Mouse (Mus musculus) heart, embryonic 13.5 days (tissue): ENCODE measurements around the gene Tril. TPM values are rescaled to one million over a fixed set of nuclear protein-coding genes. Genes with fewer than 3 reads are reported as not detected.

Experiments
- ATAC-seq: fragments of 200-750 bp; cut with Nextera tagmentation; 2 replicates; pipeline ENCODE4 v1.8.0; 2017; ENCODE audit warnings: moderate TSS enrichment; ENCODE audit not compliant: insufficient number of reproducible peaks, low FRiP score, low TSS enrichment; ENCODE audit errors: extremely low read depth
- H3K27ac ChIP-seq: fragments of 300-500 bp; sonication (generic); replicated peaks from 2 replicates; pipeline ENCODE4 v1.5.1; 2015; ENCODE audit warnings: moderate library complexity, mild to moderate bottlenecking, inconsistent platforms
- H3K27me3 ChIP-seq: fragments of 300-500 bp; sonication (generic); replicated peaks from 2 replicates; pipeline ENCODE4 v1.6.1; 2015; ENCODE audit warnings: mild to moderate bottlenecking, inconsistent platforms
- H3K36me3 ChIP-seq: fragments of 300-500 bp; sonication (generic); 2 replicates; pipeline ENCODE4 v1.6.1; 2015; ENCODE audit warnings: mild to moderate bottlenecking, inconsistent platforms
- H3K4me1 ChIP-seq: fragments of 300-500 bp; sonication (generic); 2 replicates; pipeline ENCODE4 v1.6.1; 2015; ENCODE audit warnings: inconsistent platforms
- H3K4me2 ChIP-seq: fragments of 300-500 bp; sonication (generic); 2 replicates; pipeline ENCODE4 v1.6.1; 2015; ENCODE audit warnings: inconsistent platforms, mild to moderate bottlenecking, moderate library complexity
- H3K4me3 ChIP-seq: fragments of 300-500 bp; sonication (generic); 2 replicates; pipeline ENCODE4 v1.5.1; 2015; ENCODE audit warnings: moderate library complexity, mild to moderate bottlenecking, inconsistent platforms
- H3K9ac ChIP-seq: fragments of 300-500 bp; sonication (generic); 2 replicates; pipeline ENCODE4 v1.6.1; 2015; ENCODE audit warnings: inconsistent platforms, mild to moderate bottlenecking, moderate library complexity
- H3K9me3 ChIP-seq: fragments of 300-500 bp; sonication (generic); 2 replicates; pipeline ENCODE4 v1.6.1; 2016; ENCODE audit warnings: inconsistent platforms
- WGBS: fragments of 180-500 bp; shearing (Covaris S2); methylation state at CpG from one replicate; pipeline ENCODE4 v1.1.7; 2015; ENCODE audit warnings: mixed read lengths; 5-methylcytosine and 5-hydroxymethylcytosine counted together
- polyA plus RNA-seq: library from polyadenylated mRNA; unstranded; fragments of >200 nt; fragmentation: Nextera tagmentation; extraction: Ambion mirVana; gene quantifications from 2 replicates; pipeline ENCODE4 v1.2.1, GENCODE M21; 2015

The Tril gene
- polyA plus RNA-seq, result 6.7 and 8.9 TPM in 2 replicates

DNA sequence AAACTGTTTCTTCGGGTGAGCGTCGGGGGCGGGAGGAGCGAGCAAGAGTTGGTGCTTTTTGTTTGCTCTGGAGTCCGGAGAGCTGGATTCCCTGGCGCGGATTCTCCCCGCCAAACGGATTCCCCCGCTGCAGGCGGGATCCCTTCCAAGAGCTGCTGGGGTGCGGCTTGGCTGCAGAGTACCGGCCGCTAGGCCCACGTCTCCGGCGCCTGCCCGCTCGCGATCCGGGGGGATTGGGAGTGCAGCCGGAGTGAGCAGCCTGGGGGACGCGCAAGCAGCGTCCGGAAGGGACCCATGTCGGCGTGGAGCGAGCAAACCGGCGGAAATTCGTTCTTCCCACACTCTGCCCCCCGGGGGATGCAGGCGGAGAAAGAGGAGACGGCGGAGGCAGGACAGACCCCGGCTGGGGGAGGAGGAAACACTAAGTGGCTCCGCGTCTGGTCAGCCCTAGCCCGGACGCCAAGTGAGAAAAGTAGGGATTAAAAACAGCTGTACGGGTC is at the start of gene Tril:
Gene Tril (minus strand): TSS at position 345 of the 500 bp plus-strand sequence.
- Histone ChIP-seq H3K9ac (peak within 1 kb of the TSS; percentile 82), H3K27ac (peak within 1 kb of the TSS; percentile 68), H3K4me3 (peak within 1 kb of the TSS; percentile 62), H3K4me1 (peaks cover 37% of the 10 kb centered on the region), H3K9me3 (no peaks in the 10 kb centered on the region), H3K27me3 (peaks cover 76% of the 10 kb centered on the region), H3K4me2 (peak within 1 kb of the TSS; percentile 83), H3K36me3 (no peaks in the 10 kb centered on the region)
- ATAC-seq, result peak; percentile 43; the same call in 1 of the 2 replicates
- under 1% methylated on average over 43 of the region's 43 CpGs for WGBS

DNA sequence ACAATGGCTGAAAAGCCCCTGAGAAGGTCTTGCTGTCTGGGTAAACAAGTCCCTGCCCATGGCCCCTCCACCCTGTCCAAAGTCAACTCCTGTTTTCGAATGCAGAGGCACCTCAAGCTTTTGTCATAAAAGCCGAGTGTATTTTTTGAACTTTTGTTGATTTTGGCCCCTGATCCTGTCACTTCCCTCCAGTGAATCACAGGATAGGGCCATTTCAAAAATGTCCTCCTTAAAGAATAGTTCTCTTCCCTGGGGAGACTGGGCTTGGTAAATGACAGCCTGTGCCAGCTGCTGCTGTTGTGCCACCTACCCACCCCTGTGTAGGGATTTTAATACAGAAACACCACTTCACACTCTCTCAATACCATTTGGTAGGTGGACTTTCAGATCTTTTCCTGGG is 42.4 kb upstream of the Tril start:
- Histone ChIP-seq H3K36me3 (no peaks in the 10 kb centered on the region), H3K27ac (no peak overlapping the region), H3K4me3 (no peak overlapping the region), H3K9me3 (no peaks in the 10 kb centered on the region), H3K4me2 (no peak overlapping the region), H3K9ac (no peak overlapping the region), H3K4me1 (no peaks in the 10 kb centered on the region), H3K27me3 (no peaks in the 10 kb centered on the region)
- WGBS, result 40% methylated on average over 2 of the region's 2 CpGs
- ATAC-seq, result no peak

DNA sequence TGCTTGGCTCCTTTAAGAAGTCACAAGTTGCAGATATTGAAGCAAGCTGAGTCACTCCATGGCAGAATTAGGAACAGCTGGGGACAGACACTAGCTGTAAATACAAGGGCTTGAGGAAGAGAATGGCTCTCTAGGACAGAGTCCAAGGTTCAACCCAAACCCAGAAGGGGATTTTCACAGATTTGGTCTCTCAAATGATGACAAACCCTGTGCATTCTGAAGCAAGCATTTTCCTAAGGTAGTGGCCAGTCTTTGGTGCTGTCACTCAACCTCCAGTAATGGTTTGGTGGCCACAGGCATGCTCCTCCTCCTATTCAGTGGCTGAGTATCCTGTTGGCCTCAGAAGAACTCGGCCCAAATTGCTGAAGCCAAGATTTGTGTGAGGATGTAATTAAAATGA is 38.5 kb upstream of the Tril start:
- Histone ChIP-seq H3K4me3 (no peak overlapping the region), H3K9me3 (no peaks in the 10 kb centered on the region), H3K27me3 (no peaks in the 10 kb centered on the region), H3K9ac (no peak overlapping the region), H3K4me2 (no peak overlapping the region), H3K27ac (no peak overlapping the region), H3K4me1 (no peaks in the 10 kb centered on the region), H3K36me3 (no peaks in the 10 kb centered on the region)
- no peak for ATAC-seq
- 58% methylated on average over 1 of the region's 1 CpGs for WGBS

- no peaks in the 10 kb centered on the region for H3K36me3 ChIP-seq
- H3K27me3 ChIP-seq, result no peaks in the 10 kb centered on the region
- no peak overlapping the region for H3K4me2 ChIP-seq
- WGBS, result 66% methylated on average over 7 of the region's 7 CpGs
- H3K27ac ChIP-seq, result no peak overlapping the region
- no peak overlapping the region for H3K9ac ChIP-seq
- ATAC-seq, result no peak
- H3K4me3 ChIP-seq, result no peak overlapping the region
- H3K4me1 ChIP-seq, result no peaks in the 10 kb centered on the region
- no peaks in the 10 kb centered on the region for H3K9me3 ChIP-seq
These were observed 37.2 kb upstream of the Tril start for GRCm38 (mm10) chr6:53857822-53858221.

GRCm38 (mm10) chr6:53856775-53857174 is 36.1 kb upstream of the Tril start:
- Histone ChIP-seq H3K27me3 (no peaks in the 10 kb centered on the region), H3K4me1 (no peaks in the 10 kb centered on the region), H3K4me2 (no peak overlapping the region), H3K9me3 (no peaks in the 10 kb centered on the region), H3K36me3 (no peaks in the 10 kb centered on the region), H3K27ac (no peak overlapping the region), H3K4me3 (no peak overlapping the region), H3K9ac (no peak overlapping the region)
- 70% methylated on average over 2 of the region's 2 CpGs for WGBS
- ATAC-seq, result no peak

DNA sequence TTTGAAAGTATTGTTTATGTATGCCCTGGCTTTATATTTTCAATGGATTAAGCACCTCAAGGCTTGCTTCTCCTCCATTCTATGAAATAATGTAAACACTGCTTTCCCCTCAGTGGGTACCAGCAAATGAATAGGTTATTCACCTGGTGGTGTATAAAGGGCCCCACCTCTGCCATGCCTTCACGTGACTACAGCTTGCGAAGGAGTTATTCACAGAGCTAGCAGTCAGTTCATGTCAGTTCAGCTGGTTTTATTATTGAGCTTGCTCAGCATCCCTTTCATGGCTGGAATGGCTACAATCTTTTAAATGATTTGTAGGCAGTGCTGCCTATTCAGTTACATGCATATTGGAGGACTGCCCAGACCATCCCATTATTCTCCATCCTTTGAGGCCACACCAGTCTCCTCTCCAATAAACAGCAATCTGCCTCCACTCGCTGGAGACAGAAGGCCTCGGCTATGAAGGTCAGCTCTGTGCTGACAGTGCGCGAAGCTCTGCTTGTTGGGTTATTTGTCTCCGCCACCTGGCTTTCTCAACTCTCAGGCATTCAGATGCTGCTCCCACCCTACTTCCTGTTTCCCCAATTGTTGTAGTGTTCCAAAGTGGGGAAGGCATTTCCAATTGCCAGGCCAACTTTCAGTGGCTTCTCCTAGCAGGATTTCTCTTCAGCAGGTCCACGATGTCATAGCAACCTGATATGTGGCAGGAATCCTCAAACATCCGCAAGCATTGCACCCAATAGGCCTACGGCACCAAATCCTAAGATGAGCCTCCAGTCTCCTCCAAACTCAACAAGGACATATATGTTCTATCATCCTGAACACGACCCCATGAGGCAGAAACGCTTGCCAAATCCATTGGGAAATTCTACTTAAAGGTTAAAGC is 34.6 kb upstream of the Tril start:
- no peak overlapping the region for H3K4me3 ChIP-seq
- no peak for ATAC-seq
- H3K4me2 ChIP-seq, result no peak overlapping the region
- H3K9me3 ChIP-seq, result no peaks in the 10 kb centered on the region
- no peaks in the 10 kb centered on the region for H3K27me3 ChIP-seq
- WGBS, result 77% methylated on average over 12 of the region's 12 CpGs
- no peak overlapping the region for H3K9ac ChIP-seq
- no peaks in the 10 kb centered on the region for H3K4me1 ChIP-seq
- H3K27ac ChIP-seq, result no peak overlapping the region
- no peaks in the 10 kb centered on the region for H3K36me3 ChIP-seq

GRCm38 (mm10) chr6:53854226-53854625 is 33.6 kb upstream of the Tril start:
- 72% methylated on average over 2 of the region's 2 CpGs for WGBS
- Histone ChIP-seq H3K4me1 (no peaks in the 10 kb centered on the region), H3K27me3 (no peaks in the 10 kb centered on the region), H3K27ac (no peak overlapping the region), H3K36me3 (no peaks in the 10 kb centered on the region), H3K9me3 (no peaks in the 10 kb centered on the region), H3K9ac (no peak overlapping the region), H3K4me3 (no peak overlapping the region), H3K4me2 (no peak overlapping the region)
- ATAC-seq, result no peak

DNA sequence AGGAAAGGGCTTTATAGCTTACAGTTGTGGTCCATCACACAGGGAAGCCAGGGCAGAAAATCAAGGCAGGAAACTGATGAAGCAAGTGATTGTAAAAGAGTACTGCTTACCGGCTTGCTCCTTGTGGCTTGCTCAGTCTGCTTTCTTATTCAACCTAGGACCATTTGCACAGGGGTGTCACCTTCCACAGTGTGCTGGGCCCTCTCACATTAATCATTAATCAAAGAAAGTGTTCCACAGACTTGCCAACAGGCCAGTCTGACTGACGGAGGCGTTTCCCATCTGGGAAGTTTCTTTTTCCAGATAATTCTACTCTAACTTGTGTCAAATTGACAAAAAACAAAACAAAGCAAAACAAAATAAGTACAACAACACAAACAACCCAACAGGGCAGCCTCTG is 32.9 kb upstream of the Tril start:
- no peak overlapping the region for H3K9ac ChIP-seq
- no peak overlapping the region for H3K27ac ChIP-seq
- H3K9me3 ChIP-seq, result no peaks in the 10 kb centered on the region
- no peak for ATAC-seq
- H3K4me2 ChIP-seq, result no peak overlapping the region
- no peaks in the 10 kb centered on the region for H3K27me3 ChIP-seq
- WGBS, result 77% methylated on average over 3 of the region's 3 CpGs
- H3K36me3 ChIP-seq, result no peaks in the 10 kb centered on the region
- no peak overlapping the region for H3K4me3 ChIP-seq
- H3K4me1 ChIP-seq, result no peaks in the 10 kb centered on the region

DNA sequence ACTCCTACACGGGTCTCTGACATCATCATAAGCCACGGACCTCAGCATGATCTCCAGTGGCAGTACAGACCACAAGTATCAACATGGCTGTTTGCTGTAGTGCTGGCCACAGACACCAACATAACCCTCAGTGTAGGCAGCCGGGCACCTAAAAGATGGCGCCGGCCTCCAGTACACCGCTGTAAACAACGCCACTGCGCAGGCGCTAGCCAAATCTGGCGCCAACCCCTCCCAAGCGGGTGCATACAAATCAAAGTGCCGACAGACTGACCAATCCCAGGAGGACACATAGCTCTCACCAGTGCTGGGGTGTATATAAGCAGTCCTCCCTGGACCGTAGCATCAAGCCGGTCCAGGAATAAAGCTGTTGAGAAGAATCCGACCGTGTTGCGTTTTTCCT is 24.0 kb upstream of the Tril start:
- Histone ChIP-seq H3K27ac (no peak overlapping the region), H3K9me3 (no peaks in the 10 kb centered on the region), H3K4me3 (no peak overlapping the region), H3K27me3 (no peaks in the 10 kb centered on the region), H3K36me3 (no peaks in the 10 kb centered on the region), H3K4me1 (no peaks in the 10 kb centered on the region), H3K9ac (no peak overlapping the region), H3K4me2 (no peak overlapping the region)
- ATAC-seq, result no peak
- WGBS, result 87% methylated on average over 17 of the region's 17 CpGs

DNA sequence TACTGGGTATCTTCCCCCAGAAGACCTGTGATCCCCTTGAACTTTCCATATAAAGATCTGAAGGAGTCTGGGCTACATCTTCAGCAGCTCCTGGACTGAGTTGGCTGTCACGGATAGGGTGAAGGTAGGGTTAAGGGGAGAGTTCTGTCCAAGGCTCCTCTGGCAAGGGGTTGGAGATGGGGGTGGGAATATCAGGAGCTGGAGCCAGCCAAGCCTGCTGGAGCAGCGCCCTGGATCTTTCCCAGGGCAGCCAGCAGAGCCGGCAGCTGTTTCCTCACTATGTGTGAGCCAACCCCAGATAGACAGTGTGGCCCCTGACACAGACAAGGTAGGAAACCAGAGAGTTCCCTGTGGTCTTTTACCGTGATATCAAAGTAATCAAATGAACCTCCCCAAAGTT is 4.6 kb upstream of the Tril start:
- 33% methylated on average over 4 of the region's 4 CpGs for WGBS
- no peak overlapping the region for H3K9ac ChIP-seq
- H3K4me2 ChIP-seq, result no peak overlapping the region
- ATAC-seq, result no peak
- H3K4me1 ChIP-seq, result peaks cover 10% of the 10 kb centered on the region; the same call in 1 of the 2 replicates
- H3K27ac ChIP-seq, result no peak overlapping the region
- no peaks in the 10 kb centered on the region for H3K9me3 ChIP-seq
- no peak overlapping the region for H3K4me3 ChIP-seq
- peaks cover 43% of the 10 kb centered on the region for H3K27me3 ChIP-seq
- H3K36me3 ChIP-seq, result no peaks in the 10 kb centered on the region

GRCm38 (mm10) chr6:53821041-53821501 is 441 bp upstream of the Tril start:
- no peaks in the 10 kb centered on the region for H3K9me3 ChIP-seq
- peaks cover 37% of the 10 kb centered on the region for H3K4me1 ChIP-seq
- no peak for ATAC-seq
- WGBS, result 3% methylated on average over 18 of the region's 18 CpGs
- H3K27me3 ChIP-seq, result peaks cover 76% of the 10 kb centered on the region
- peak overlapping the region; percentile 83 for H3K4me2 ChIP-seq
- peak overlapping the region; percentile 68 for H3K27ac ChIP-seq
- peak overlapping the region; percentile 62 for H3K4me3 ChIP-seq
- H3K9ac ChIP-seq, result peak overlapping the region; percentile 82
- no peaks in the 10 kb centered on the region for H3K36me3 ChIP-seq
